Mouse (Mus musculus) heart, postnatal 0 days (tissue): Measurements from ENCODE around the gene Themis3. TPM values are rescaled to one million over a fixed set of nuclear protein-coding genes. Genes with fewer than 3 reads are reported as not detected.

Experiments used
- ATAC-seq: fragments of 200-750 bp; cut with Nextera tagmentation; 2 replicates; pipeline ENCODE4 v1.8.0; 2017; ENCODE audit warnings: low read depth, moderate number of reproducible peaks, moderate library complexity; ENCODE audit not compliant: insufficient read depth
- DNase-seq: peaks from one replicate; pipeline ENCODE4 v3.0.0-alpha.2; 2016; ENCODE audit warnings: low spot score
- H3K27ac ChIP-seq: fragments of 300-500 bp; sonication (generic); 2 replicates; pipeline ENCODE4 v1.5.1; 2014; ENCODE audit warnings: low read depth, mild to moderate bottlenecking
- H3K27me3 ChIP-seq: fragments of 300-500 bp; sonication (generic); 2 replicates; pipeline ENCODE4 v1.6.1; 2014; ENCODE audit warnings: low read length, mixed read lengths; ENCODE audit not compliant: control insufficient read depth, insufficient read depth
- H3K36me3 ChIP-seq: fragments of 300-500 bp; sonication (generic); replicated peaks from 2 replicates; pipeline ENCODE4 v1.6.1; 2014; ENCODE audit warnings: low read length, mixed read lengths; ENCODE audit not compliant: control insufficient read depth, insufficient read depth
- H3K4me1 ChIP-seq: fragments of 300-500 bp; sonication (generic); 2 replicates; pipeline ENCODE4 v1.6.1; 2014; ENCODE audit warnings: antibody characterized with exemption; ENCODE audit not compliant: control insufficient read depth, insufficient read depth
- H3K4me2 ChIP-seq: fragments of 300-500 bp; sonication (generic); 2 replicates; pipeline ENCODE4 v1.6.1; 2014; ENCODE audit warnings: low read depth, mild to moderate bottlenecking, low read length, moderate library complexity
- H3K4me3 ChIP-seq: fragments of 300-500 bp; sonication (generic); 2 replicates; pipeline ENCODE4 v1.5.1; 2014; ENCODE audit warnings: low read depth, low read length
- H3K9ac ChIP-seq: fragments of 300-500 bp; sonication (generic); replicated peaks from 2 replicates; pipeline ENCODE4 v1.6.1; 2014; ENCODE audit warnings: low read depth, low read length, mixed read lengths
- H3K9me3 ChIP-seq: fragments of 300-500 bp; sonication (generic); replicated peaks from 2 replicates; pipeline ENCODE4 v1.6.1; 2016; ENCODE audit warnings: low read length; ENCODE audit not compliant: control insufficient read depth
- CTCF ChIP-seq: IDR thresholded peaks from 2 replicates; pipeline ENCODE4 v1.5.1; 2016; ENCODE audit warnings: antibody characterized with exemption, control low read depth, low read depth
- EP300 ChIP-seq: IDR thresholded peaks from 2 replicates; pipeline ENCODE4 v1.6.1; 2016; ENCODE audit warnings: antibody characterized with exemption, low read depth
- WGBS: fragments of 180-500 bp; shearing (Covaris S2); extraction: QIAGEN DNeasy Blood & Tissue Kit; methylation state at CpG from one replicate; pipeline ENCODE4 v1.1.7; 2014; 5-methylcytosine and 5-hydroxymethylcytosine counted together
- polyA plus RNA-seq: library from polyadenylated mRNA; unstranded; fragments of >200 nt; fragmentation: Nextera tagmentation; extraction: Ambion mirVana; gene quantifications from 2 replicates; pipeline ENCODE4 v1.2.1, GENCODE M21; 2015
- total RNA-seq: library from RNA; depleted of rRNA; stranded (reverse); fragments of >200 nt; gene quantifications from 2 replicates; pipeline ENCODE4 v1.2.3, GENCODE M21; 2014; ENCODE audit warnings: low replicate concordance

The Themis3 gene
- total and polyA plus RNA-seq, 2 experiments from 2014 or later = not detected

DNA sequence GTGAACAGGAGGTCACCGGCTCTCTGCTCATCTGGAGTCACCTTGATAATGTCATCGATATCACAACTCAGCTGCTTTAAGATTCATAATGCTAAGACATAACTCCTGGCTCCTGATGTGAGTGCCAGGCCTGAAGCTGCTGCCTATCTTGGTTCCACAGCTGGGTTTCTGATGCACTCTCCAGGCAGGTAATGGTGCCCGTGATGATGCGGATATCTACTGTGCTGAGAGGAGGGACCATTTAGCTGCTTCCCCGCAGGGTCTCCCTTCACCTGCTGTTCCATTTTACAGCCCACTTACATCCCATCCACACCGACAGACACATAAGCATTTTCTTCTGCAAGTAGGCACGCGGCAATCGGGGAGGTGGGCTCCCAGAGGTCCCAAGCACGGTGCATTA is 7.7 kb downstream of the Themis3 start:
- 87% methylated on average over 10 of the region's 10 CpGs for WGBS
- H3K9ac ChIP-seq = no peak overlapping the region

DNA sequence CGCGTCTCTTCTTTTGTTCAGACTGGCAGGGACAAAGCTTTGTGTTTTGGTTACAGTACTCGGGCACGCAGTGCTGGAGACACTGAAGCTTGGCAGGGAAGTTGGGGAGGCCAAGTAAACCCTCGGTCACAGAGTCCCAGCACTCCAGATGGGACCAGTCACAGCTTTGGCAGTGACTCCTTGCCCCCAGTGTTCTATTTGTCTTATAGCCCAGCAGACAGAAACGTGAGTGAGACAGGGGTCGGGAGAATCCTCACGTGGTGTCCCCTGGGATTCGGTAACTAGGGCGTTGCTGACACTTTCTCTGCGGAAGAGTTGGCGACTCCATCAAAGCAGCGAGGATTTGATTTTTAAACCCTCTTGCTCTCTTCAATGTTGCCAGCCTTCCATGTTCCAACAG is 8.3 kb downstream of the Themis3 start:
- H3K27ac ChIP-seq = no peak overlapping the region
- H3K4me3 ChIP-seq = no peak overlapping the region
- H3K36me3 ChIP-seq = no peaks in the 10 kb centered on the region
- no peaks in the 10 kb centered on the region for H3K9me3 ChIP-seq
- H3K9ac ChIP-seq = no peak overlapping the region
- no peak for DNase-seq
- H3K4me1 ChIP-seq = no peaks in the 10 kb centered on the region
- WGBS = 74% methylated on average over 13 of the region's 13 CpGs
- TF ChIP-seq CTCF (no peak), EP300 (no peak)
- H3K4me2 ChIP-seq = no peak overlapping the region
- no peak for ATAC-seq
- H3K27me3 ChIP-seq = no peaks in the 10 kb centered on the region

More for the DNA sequence above, 7.7 kb downstream of the Themis3 start:
- no peak for TF ChIP-seq EP300
- no peak for TF ChIP-seq CTCF
- no peak for ATAC-seq
- DNase-seq = no peak
- Histone ChIP-seq H3K4me2 (no peak overlapping the region), H3K27ac (no peak overlapping the region), H3K9me3 (no peaks in the 10 kb centered on the region), H3K36me3 (no peaks in the 10 kb centered on the region), H3K27me3 (no peaks in the 10 kb centered on the region), H3K4me3 (no peak overlapping the region), H3K4me1 (no peaks in the 10 kb centered on the region)

DNA sequence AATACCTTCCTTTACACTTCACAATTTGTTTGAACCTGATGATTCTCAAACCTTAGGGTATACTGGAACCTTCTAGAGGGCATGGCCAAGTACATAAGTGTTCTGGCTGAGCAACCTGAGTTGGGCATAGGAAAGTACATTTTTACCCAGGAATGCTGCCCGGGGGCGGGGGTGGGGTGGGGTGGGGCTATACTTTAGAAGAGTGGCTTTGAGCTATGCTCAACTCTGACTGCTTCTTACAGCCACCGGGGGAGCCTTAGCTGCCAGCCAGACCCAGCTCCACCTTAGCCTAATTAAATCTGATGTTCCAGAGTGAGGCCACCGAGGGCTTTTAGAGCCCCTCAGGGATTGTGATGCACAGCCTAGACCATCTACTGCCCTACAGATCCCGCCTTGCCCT is 13.4 kb downstream of the Themis3 start:
- TF ChIP-seq CTCF = no peak
- TF ChIP-seq EP300 = no peak
- Histone ChIP-seq H3K27me3 (no peaks in the 10 kb centered on the region), H3K4me3 (no peak overlapping the region), H3K27ac (no peak overlapping the region), H3K36me3 (no peaks in the 10 kb centered on the region), H3K4me1 (no peaks in the 10 kb centered on the region), H3K4me2 (no peak overlapping the region), H3K9me3 (no peaks in the 10 kb centered on the region), H3K9ac (no peak overlapping the region)
- WGBS = 65% methylated on average over 5 of the region's 5 CpGs
- no peak for DNase-seq
- ATAC-seq = no peak

DNA sequence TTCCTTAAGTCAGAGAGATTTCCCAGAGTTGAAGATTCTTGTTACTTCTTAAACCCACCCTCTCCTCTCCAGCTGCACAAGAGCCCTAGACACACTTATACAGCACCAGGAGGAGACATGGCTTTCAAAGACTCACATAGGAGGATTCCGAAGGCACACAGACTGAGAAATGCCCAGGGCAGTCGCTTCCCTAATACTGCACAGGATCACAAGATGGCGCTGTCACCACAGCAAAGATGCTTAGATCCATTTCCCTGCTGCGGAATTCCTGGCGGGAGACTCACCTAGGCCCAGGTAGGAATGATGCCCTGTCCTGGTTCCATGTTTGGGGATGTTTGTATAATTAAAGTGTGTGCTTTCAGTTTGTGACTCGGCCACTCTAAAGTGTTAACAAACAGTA is 16.4 kb downstream of the Themis3 start:
- no peak for ATAC-seq
- DNase-seq = no peak
- Histone ChIP-seq H3K4me2 (no peak overlapping the region), H3K9me3 (no peaks in the 10 kb centered on the region), H3K4me3 (no peak overlapping the region), H3K27ac (no peak overlapping the region), H3K9ac (no peak overlapping the region), H3K27me3 (no peaks in the 10 kb centered on the region), H3K4me1 (no peaks in the 10 kb centered on the region), H3K36me3 (no peaks in the 10 kb centered on the region)
- WGBS = 15% methylated on average over 6 of the region's 6 CpGs
- TF ChIP-seq EP300 = no peak
- peak; percentile 79 for TF ChIP-seq CTCF

DNA sequence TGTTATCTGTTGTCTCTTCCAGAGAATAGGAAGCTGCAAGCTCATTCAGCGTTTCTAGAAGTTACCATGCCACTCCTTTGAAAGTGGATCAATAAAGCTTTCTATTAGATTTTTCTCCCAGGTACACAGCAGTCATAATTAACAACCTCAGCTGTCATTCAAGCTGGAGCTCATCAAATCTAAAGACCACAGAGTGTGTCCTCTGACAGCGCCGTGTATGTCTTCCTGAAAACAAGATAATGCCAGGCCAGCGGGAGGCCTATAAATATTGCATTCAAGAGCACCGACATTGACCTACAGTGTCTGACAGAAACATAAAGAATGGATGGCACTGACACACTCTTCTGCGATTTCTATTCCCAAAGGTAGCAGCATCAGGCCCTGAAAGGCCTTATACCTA is 16.9 kb downstream of the Themis3 start:
- no peak overlapping the region for H3K27ac ChIP-seq
- WGBS = 65% methylated on average over 6 of the region's 6 CpGs
- DNase-seq (no peak), ATAC-seq (no peak)
- H3K27me3 ChIP-seq = no peaks in the 10 kb centered on the region
- no peaks in the 10 kb centered on the region for H3K36me3 ChIP-seq
- no peak overlapping the region for H3K9ac ChIP-seq
- TF ChIP-seq CTCF (no peak), EP300 (no peak)
- no peak overlapping the region for H3K4me2 ChIP-seq
- H3K4me1 ChIP-seq = no peaks in the 10 kb centered on the region
- H3K9me3 ChIP-seq = no peaks in the 10 kb centered on the region
- no peak overlapping the region for H3K4me3 ChIP-seq

DNA sequence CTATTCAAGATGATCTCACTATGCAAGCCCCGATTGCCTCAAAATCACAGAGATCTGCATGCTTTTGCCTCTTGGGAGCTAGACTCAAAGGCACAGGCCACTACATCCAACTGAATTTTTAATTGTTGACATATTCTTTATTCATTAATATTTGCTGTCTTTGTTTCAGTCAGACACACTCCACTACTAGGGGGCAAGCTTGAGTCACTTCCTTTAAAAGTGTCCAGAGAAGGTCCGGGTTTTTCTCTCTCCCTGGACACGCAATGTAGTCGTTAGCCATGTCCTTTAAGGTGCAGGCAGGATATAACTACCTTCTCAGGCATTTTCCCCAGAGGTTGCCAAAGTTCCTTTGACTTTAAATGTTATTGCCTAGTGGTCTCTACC is 21.8 kb downstream of the Themis3 start:
- Histone ChIP-seq H3K36me3 (no peaks in the 10 kb centered on the region), H3K4me3 (no peak overlapping the region), H3K4me1 (no peaks in the 10 kb centered on the region), H3K4me2 (no peak overlapping the region), H3K27ac (no peak overlapping the region), H3K9ac (no peak overlapping the region), H3K9me3 (no peaks in the 10 kb centered on the region), H3K27me3 (no peaks in the 10 kb centered on the region)
- no peak for ATAC-seq
- WGBS = 56% methylated on average over 4 of the region's 4 CpGs
- TF ChIP-seq CTCF (no peak), EP300 (no peak)
- no peak for DNase-seq
